Mouse (Mus musculus): ENCODE results near the gene Vmn1r200. TPM values are rescaled to one million over a fixed set of nuclear protein-coding genes. Genes with fewer than 3 reads are reported as not detected.
"Not testable (repeated sequence)": the region's sequence is repeated elsewhere in the genome, so short reads cannot be mapped to it uniquely, and the experiment has no call there.

The Vmn1r200 gene
- polyA plus RNA-seq (2016; fragmentation: Nextera tagmentation; extraction: Ambion mirVana), result not detected in 2 replicates

- no peaks in the 10 kb centered on the region for H3K36me3 ChIP-seq
- H3K9ac ChIP-seq, result no peak within 1 kb of the TSS
- no peak within 1 kb of the TSS for H3K27ac ChIP-seq
- ATAC-seq (ENCODE audit: insufficient number of reproducible peaks, insufficient read depth, low FRiP score, low TSS enrichment), result no peak
- no peaks in the 10 kb centered on the region for H3K9me3 ChIP-seq
- no peak within 1 kb of the TSS for H3K4me2 ChIP-seq (replicated peaks)
- no peaks in the 10 kb centered on the region for H3K27me3 ChIP-seq
- H3K4me1 ChIP-seq, result no peaks in the 10 kb centered on the region
- 31% methylated on average over 3 of the region's 3 CpGs for WGBS
- no peak within 1 kb of the TSS for H3K4me3 ChIP-seq
Measured at GRCm38 (mm10) chr13:22390073-22390472, at the start of gene Vmn1r200. TSS of gene Vmn1r200 (plus strand) at chr13:22390373.

GRCm38 (mm10) chr13:22350064-22350463 is 40.1 kb upstream of the Vmn1r200 start, which contains the start of gene Vmn1r198:
TSS of gene Vmn1r198 (plus strand) at chr13:22350364.
- H3K4me2 ChIP-seq (replicated peaks), result no peak within 1 kb of the TSS
- H3K4me3 ChIP-seq, result no peak within 1 kb of the TSS
- no peak for ATAC-seq (ENCODE audit: insufficient number of reproducible peaks, insufficient read depth, low FRiP score, low TSS enrichment)
- H3K9ac ChIP-seq, result no peak within 1 kb of the TSS
- no peaks in the 10 kb centered on the region for H3K27me3 ChIP-seq
- no peak within 1 kb of the TSS for H3K27ac ChIP-seq
- WGBS, result 24% methylated on average over 1 of the region's 1 CpGs
- H3K36me3 ChIP-seq, result no peaks in the 10 kb centered on the region
- no peaks in the 10 kb centered on the region for H3K4me1 ChIP-seq
- H3K9me3 ChIP-seq, result no peaks in the 10 kb centered on the region

- Histone ChIP-seq H3K36me3 (no peaks in the 10 kb centered on the region), H3K4me1 (no peaks in the 10 kb centered on the region), H3K4me3 (no peak overlapping the region), H3K9ac (no peak overlapping the region), H3K27me3 (no peaks in the 10 kb centered on the region), H3K9me3 (no peaks in the 10 kb centered on the region), H3K27ac (no peak overlapping the region), H3K4me2 (replicated peaks) (no peak overlapping the region)
- 89% methylated on average over 1 of the region's 1 CpGs for WGBS
- no peak for ATAC-seq (ENCODE audit: insufficient number of reproducible peaks, insufficient read depth, low FRiP score, low TSS enrichment)
Measured at GRCm38 (mm10) chr13:22350813-22351212, 39.4 kb upstream of the Vmn1r200 start.

GRCm38 (mm10) chr13:22379518-22379917 is 10.7 kb upstream of the Vmn1r200 start, which contains the start of gene Vmn1r199:
TSS of gene Vmn1r199 (plus strand) at chr13:22379818.
- WGBS, result 71% methylated on average over 2 of the region's 2 CpGs

GRCm38 (mm10) chr13:22381128-22381527 is 9.0 kb upstream of the Vmn1r200 start:
- H3K27ac ChIP-seq; H3K36me3 ChIP-seq; H3K27me3 ChIP-seq; H3K9ac ChIP-seq; H3K4me3 ChIP-seq; H3K4me1 ChIP-seq; ATAC-seq (ENCODE audit: insufficient number of reproducible peaks, insufficient read depth, low FRiP score, low TSS enrichment); H3K9me3 ChIP-seq; H3K4me2 ChIP-seq (replicated peaks): not testable (repeated sequence)
- 83% methylated on average over 3 of the region's 3 CpGs for WGBS

More at GRCm38 (mm10) chr13:22379518-22379917, 10.7 kb upstream of the Vmn1r200 start, which contains the start of gene Vmn1r199:
- no peak within 1 kb of the TSS for H3K9ac ChIP-seq
- H3K4me2 ChIP-seq (replicated peaks), result no peak within 1 kb of the TSS
- no peak within 1 kb of the TSS for H3K4me3 ChIP-seq
- H3K27ac ChIP-seq, result no peak within 1 kb of the TSS
- no peaks in the 10 kb centered on the region for H3K4me1 ChIP-seq
- H3K27me3 ChIP-seq, result no peaks in the 10 kb centered on the region
- H3K9me3 ChIP-seq, result no peaks in the 10 kb centered on the region
- ATAC-seq (ENCODE audit: insufficient number of reproducible peaks, insufficient read depth, low FRiP score, low TSS enrichment), result no peak
- no peaks in the 10 kb centered on the region for H3K36me3 ChIP-seq

- Histone ChIP-seq H3K36me3 (no peaks in the 10 kb centered on the region), H3K4me2 (replicated peaks) (no peak overlapping the region), H3K4me3 (no peak overlapping the region), H3K9me3 (no peaks in the 10 kb centered on the region), H3K4me1 (no peaks in the 10 kb centered on the region), H3K27ac (no peak overlapping the region), H3K27me3 (no peaks in the 10 kb centered on the region), H3K9ac (no peak overlapping the region)
- no peak for ATAC-seq (ENCODE audit: insufficient number of reproducible peaks, insufficient read depth, low FRiP score, low TSS enrichment)
- 82% methylated on average over 3 of the region's 3 CpGs for WGBS
Measured at GRCm38 (mm10) chr13:22383401-22383800, 6.8 kb upstream of the Vmn1r200 start.

- 79% methylated on average over 1 of the region's 1 CpGs for WGBS
- H3K9me3 ChIP-seq, result no peaks in the 10 kb centered on the region
- no peak overlapping the region for H3K27ac ChIP-seq
- no peaks in the 10 kb centered on the region for H3K27me3 ChIP-seq
- no peak overlapping the region for H3K9ac ChIP-seq
- no peak overlapping the region for H3K4me3 ChIP-seq
- H3K4me2 ChIP-seq (replicated peaks), result no peak overlapping the region
- no peaks in the 10 kb centered on the region for H3K36me3 ChIP-seq
- H3K4me1 ChIP-seq, result no peaks in the 10 kb centered on the region
- no peak for ATAC-seq (ENCODE audit: insufficient number of reproducible peaks, insufficient read depth, low FRiP score, low TSS enrichment)
Measured at GRCm38 (mm10) chr13:22387050-22387449, 3.1 kb upstream of the Vmn1r200 start.

GRCm38 (mm10) chr13:22402978-22403377 is 12.8 kb downstream of the Vmn1r200 start:
- H3K4me1 ChIP-seq, result no peaks in the 10 kb centered on the region
- H3K27ac ChIP-seq, result no peak overlapping the region
- H3K4me3 ChIP-seq, result no peak overlapping the region
- H3K9ac ChIP-seq, result no peak overlapping the region
- H3K27me3 ChIP-seq, result no peaks in the 10 kb centered on the region
- ATAC-seq (ENCODE audit: insufficient number of reproducible peaks, insufficient read depth, low FRiP score, low TSS enrichment), result no peak
- H3K4me2 ChIP-seq (replicated peaks), result no peak overlapping the region
- H3K36me3 ChIP-seq, result no peaks in the 10 kb centered on the region
- H3K9me3 ChIP-seq, result peaks cover 10% of the 10 kb centered on the region
- 82% methylated on average over 1 of the region's 1 CpGs for WGBS

Other genes with a start within 250 kb of the Vmn1r200 start
- gene Vmn1r191, start 206.4 kb upstream of the Vmn1r200 start, polyA plus RNA-seq (2016; fragmentation: Nextera tagmentation; extraction: Ambion mirVana), result not detected in 2 replicates
- gene Vmn1r192, start 199.2 kb upstream of the Vmn1r200 start, polyA plus RNA-seq (2016; fragmentation: Nextera tagmentation; extraction: Ambion mirVana), result not detected in 2 replicates
- not detected in 2 replicates for gene Vmn1r193, start 167.2 kb upstream of the Vmn1r200 start, polyA plus RNA-seq (2016; fragmentation: Nextera tagmentation; extraction: Ambion mirVana)
- gene Vmn1r194, start 146.2 kb upstream of the Vmn1r200 start, polyA plus RNA-seq (2016; fragmentation: Nextera tagmentation; extraction: Ambion mirVana), result not detected in 2 replicates
- not detected in 2 replicates for gene Vmn1r195, start 119.9 kb upstream of the Vmn1r200 start, polyA plus RNA-seq (2016; fragmentation: Nextera tagmentation; extraction: Ambion mirVana)
- not detected in 2 replicates for gene Vmn1r196, start 100.5 kb upstream of the Vmn1r200 start, polyA plus RNA-seq (2016; fragmentation: Nextera tagmentation; extraction: Ambion mirVana)
- gene Vmn1r197, start 65.8 kb upstream of the Vmn1r200 start, polyA plus RNA-seq (2016; fragmentation: Nextera tagmentation; extraction: Ambion mirVana), result not detected in 2 replicates
- gene Vmn1r198, start 40.0 kb upstream of the Vmn1r200 start, polyA plus RNA-seq (2016; fragmentation: Nextera tagmentation; extraction: Ambion mirVana), result not detected in 2 replicates
- not detected in 2 replicates for gene Vmn1r199, start 10.6 kb upstream of the Vmn1r200 start, polyA plus RNA-seq (2016; fragmentation: Nextera tagmentation; extraction: Ambion mirVana)
- not detected in 2 replicates for gene Vmn1r201, start 81.5 kb downstream of the Vmn1r200 start, polyA plus RNA-seq (2016; fragmentation: Nextera tagmentation; extraction: Ambion mirVana)
- not detected in 2 replicates for gene Vmn1r202, start 115.0 kb downstream of the Vmn1r200 start, polyA plus RNA-seq (2016; fragmentation: Nextera tagmentation; extraction: Ambion mirVana)
- not detected in 2 replicates for gene Vmn1r203, start 127.7 kb downstream of the Vmn1r200 start, polyA plus RNA-seq (2016; fragmentation: Nextera tagmentation; extraction: Ambion mirVana)
- not detected in 2 replicates for gene Vmn1r204, start 162.8 kb downstream of the Vmn1r200 start, polyA plus RNA-seq (2016; fragmentation: Nextera tagmentation; extraction: Ambion mirVana)
- not detected in 2 replicates for gene Vmn1r205, start 202.6 kb downstream of the Vmn1r200 start, polyA plus RNA-seq (2016; fragmentation: Nextera tagmentation; extraction: Ambion mirVana)
- not detected in 2 replicates for gene Vmn1r206, start 233.9 kb downstream of the Vmn1r200 start, polyA plus RNA-seq (2016; fragmentation: Nextera tagmentation; extraction: Ambion mirVana)

All from embryonic facial prominence, embryonic 12.5 days (tissue).